Mouse (Mus musculus): ENCODE measurements at regions not wholly inside any gene's neighbourhood (a gene's known extent, or its start where the extent isn't known, plus 50 kb on each side); places are given as distances from the start of the nearest gene placed in this dataset.
A peak's percentile ranks its signal among the peaks of the same experiment; 100 is the strongest.

DNA sequence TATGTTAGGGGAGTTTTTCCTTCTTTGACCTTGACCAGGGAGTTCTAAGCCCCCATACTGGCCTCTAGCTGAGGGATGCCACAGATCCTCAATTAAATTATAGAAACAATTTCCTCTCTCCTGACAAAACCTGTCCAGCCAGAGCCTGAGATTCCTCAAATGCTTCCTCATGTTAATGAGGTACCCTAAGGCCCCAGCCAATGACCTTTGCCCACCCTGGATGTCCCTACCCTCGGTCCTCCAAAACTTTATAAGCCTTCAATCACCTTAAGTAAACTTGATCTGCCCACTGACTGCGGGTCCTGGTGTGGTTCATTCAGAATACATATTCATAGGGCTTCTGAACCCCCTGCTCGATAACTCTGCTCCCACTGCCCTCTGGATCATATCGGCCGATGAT lies 227.7 kb upstream of the Vstm2b start:
- no peak for DNase-seq (ENCODE audit: low read depth)

DNA sequence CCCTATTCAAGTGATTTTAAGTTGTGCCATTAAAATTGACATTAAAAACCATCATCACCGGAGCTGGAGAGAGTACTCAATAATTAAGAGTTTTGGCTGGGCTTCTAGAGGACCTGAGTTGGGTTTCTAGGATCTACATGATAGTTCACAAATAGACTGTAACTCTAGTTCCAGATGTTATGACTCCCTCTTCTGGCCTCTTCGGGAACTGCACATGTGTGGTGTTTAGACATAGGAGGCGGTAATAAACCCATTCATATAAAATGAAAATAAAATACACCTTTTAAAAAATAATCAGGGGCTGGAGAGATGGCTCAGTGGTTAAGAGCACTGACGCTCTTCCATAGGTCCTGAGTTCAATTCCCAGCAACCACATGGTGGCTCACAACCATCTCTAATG lies 227.1 kb upstream of the Vstm2b start:
- peak; percentile 3 for DNase-seq (ENCODE audit: low read depth)

DNA sequence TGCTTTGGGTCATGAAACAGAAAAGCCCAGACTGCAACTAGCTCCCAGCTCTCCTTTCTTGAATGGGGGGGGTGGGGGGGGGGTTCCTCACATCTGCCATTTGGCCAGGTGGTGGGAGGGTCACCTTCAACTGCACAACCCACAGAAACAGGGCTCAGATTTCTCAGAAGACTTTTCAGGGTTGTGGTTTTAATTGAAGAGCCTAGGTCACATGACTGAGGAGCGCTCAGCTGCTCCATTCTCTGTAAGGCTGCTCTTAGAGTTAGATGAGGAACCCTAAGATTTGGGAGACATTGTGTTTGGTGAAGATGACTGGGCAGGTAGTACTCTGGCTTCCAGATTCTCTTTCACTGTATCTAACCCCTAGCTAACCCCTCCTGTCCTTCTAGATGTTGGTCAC lies 225.8 kb upstream of the Vstm2b start:
- no peak for DNase-seq (ENCODE audit: low read depth)

DNA sequence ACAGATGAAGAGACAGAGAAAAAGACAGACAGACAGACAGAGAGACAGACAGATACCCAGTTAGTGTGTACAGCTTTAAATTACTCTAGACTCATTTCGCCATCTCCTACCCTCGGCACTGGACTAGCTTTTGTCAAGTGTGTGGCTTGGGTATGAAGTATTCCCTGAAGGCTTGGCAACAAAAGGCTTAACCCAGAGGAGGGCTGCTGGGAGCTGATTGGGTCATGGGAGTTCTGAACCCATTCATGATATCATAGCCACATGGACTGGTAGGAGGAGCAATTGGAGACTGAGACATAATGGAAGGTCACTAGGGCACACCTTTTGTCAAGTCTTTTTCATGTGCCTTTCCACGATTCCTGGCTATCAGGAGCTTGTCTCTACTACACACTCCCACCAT lies 223.7 kb upstream of the Vstm2b start:
- DNase-seq (ENCODE audit: low read depth) = no peak

DNA sequence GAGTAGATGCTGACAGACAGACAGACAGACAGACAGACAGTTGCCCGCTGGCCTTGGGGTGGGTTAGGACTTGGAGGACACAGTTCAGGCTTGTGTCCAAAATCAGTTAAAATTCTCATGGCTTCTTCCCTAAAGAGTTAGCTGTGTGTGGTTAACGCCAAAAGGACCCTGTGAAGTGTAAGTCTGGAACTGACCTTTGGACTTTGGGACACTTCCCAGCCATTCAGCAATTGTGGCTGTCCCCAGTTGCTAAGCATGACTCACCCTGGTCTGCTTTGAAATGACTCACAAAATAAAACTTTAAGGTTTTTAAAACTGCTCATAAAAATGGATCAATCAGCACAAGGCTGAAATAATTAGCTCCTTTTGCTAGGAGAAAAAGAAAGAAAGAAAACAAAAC lies 220.5 kb upstream of the Vstm2b start:
- DNase-seq (ENCODE audit: low read depth) = no peak

DNA sequence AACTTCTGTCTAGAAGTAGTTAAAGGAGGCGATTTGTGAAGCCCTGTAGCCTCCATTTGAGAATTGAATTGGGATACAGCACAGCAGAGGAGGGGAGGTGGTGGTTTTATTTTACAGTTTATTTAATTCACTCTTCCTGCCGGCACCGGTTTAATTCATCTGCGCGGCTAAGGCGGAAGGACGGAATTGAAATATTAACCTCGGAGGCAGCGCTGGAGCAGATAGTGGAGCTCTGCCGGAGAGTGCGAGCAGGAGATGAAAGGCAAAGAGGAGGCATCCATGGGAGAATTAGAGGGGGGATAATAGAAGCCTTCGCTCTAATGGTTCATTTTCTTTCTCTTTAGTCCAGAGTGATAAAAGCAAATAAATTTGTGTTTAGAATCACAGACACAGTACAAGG lies 217.6 kb upstream of the Vstm2b start:
- DNase-seq (ENCODE audit: low read depth) = no peak

DNA sequence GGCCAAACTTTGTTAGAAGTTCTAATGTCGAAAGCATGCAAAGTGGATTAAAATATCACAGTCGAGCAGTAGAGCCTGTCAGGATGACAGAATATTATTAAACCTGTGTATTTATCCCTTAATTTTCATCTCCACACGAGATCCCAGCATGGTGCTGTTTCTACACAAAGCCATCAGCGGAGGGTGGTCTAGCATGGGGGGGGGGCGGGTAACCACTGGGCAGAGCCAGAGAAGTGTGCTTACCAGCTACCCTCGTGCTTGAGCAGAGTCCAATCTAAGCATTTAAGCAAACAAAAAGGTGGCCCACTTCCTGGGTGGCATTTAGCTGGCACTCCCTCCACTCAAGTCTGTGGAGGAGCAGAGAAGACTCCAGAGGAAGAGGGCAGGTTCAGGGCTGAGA lies 217.1 kb upstream of the Vstm2b start:
- no peak for DNase-seq (ENCODE audit: low read depth)

DNA sequence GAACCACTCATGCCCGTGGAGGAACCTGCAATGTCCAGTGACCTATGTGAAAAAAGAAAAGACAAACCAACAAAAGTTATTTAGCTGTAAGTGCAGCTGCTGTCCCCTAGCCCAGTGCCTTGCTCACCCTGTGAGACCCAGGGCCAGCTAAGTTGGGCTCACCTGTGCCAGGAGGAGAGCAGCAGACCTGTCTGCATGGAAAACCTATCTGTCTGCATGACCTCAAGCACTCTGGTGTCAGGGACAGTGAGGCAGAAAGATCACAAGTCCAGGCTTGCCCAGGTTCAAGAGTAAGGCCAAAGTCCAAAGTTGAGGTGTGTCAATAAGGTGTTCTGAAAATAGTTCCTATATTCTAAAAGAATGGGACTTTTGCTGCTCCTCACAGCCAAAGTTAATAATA lies 215.0 kb upstream of the Vstm2b start:
- no peak for DNase-seq (ENCODE audit: low read depth)

DNA sequence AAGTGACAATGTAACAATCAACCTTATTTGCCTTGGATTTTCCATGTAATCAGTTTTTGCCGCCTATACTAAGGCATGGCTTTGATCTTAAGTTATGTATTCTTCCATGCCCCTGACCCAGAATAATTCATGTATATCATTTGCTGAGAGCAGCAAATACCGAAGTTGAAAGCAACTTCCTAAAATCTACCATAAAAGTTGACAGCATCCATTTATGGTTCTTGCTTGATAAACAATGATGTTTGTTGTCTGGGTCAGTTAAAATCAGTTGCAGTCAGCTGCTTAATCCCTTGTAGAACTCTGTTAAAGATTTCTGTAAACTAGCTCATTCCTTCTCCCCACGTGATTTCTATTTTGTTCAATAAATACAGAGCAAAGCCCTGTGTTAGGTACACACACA lies 214.5 kb upstream of the Vstm2b start:
- DNase-seq (ENCODE audit: low read depth) = no peak

DNA sequence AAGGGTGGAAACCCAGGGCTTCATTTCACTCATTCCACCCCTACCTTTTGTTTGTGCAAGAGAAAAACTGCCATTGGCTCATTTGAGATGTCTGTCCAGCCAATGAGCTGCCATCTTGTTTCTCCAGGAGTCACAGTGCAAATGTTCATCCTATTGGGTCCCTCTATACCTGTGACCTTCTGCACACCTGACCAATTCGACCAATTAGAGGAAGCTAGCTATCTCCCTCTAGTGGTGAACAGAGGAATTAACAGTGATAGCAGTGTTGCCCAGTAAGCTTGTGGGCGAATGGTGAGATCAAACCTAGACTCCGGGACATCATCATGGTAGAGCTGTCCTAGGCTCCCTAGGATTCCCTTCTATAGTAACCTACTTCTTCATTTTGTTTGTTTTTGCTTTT lies 211.1 kb upstream of the Vstm2b start:
- DNase-seq (ENCODE audit: low read depth) = no peak

DNA sequence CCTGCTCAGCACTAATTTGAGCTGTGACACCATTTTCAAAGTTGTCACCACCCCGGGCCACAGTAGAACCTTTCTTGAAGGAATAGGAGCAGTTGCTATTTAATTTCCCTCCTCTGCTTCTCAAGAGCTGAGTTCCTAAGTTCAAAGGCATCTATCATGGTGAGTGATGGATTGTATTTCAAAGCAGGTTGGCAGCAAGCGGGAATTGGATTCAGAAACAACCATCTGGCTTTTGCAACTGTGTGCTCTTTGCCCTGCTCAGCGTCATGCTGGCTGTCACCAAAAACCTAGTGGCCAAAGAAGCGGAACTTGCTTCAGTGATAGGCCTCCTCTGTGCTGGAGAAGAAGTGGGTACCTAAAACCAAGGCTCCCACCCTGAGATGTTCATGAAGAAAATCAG lies 209.6 kb upstream of the Vstm2b start:
- DNase-seq (ENCODE audit: low read depth) = no peak

DNA sequence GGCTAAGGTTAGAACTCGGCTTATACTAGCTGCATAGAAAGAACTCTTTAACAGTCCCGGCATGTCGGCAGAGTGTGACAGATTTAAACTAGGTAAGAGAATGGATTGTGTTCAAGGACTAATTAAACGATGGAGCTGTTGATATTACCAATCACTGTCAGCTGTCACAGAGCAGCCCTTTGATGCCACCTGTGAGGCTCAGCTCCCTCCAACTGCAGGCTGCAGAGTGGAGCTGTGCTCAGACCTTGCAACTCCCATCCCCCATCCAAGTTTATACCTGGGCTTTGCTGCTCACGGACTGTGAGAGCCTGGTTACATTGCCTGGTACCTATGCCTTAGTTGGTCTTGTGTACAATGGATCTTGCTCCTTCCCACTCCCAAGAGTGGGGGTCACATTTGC lies 204.4 kb upstream of the Vstm2b start:
- no peak for DNase-seq (ENCODE audit: low read depth)

DNA sequence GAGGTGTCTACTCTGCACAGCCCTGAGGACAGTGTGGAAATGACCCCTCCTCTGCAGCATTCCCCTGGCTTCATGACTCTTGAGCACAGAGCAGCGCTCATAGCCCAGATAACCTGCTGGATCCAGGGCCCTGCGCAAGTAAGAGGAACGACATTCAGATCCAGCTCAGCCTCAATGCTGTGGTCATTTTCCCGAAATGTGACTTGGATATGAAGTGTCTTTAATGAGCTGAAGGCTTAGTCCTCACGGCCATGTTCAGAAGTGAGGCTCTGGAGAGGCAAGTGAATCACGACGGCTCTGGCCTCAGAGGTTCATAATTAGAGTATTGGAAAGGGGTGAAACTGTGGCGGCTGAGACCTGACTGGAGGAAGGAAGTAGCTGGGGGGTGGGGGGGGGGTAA lies 200.6 kb upstream of the Vstm2b start:
- no peak for DNase-seq (ENCODE audit: low read depth)

DNA sequence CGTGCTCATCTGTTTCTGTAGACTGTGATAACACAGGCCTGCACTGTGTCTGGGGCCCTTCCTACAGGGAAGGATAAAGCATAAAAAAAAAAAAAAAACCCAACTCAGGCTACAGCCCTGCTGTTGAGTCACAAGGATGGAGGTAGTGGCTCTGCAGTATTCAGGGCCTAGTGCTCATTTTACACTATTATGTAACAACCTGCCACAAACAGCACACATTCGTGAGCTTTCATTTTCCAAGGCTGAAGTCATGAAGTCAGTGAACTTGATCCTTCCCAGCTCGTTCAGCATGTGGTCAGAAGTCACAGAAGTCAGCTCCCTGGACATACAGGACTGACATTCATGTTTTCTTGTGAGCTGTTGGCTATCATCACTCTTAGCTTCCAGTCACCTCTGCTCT lies 199.8 kb upstream of the Vstm2b start:
- DNase-seq (ENCODE audit: low read depth) = no peak

DNA sequence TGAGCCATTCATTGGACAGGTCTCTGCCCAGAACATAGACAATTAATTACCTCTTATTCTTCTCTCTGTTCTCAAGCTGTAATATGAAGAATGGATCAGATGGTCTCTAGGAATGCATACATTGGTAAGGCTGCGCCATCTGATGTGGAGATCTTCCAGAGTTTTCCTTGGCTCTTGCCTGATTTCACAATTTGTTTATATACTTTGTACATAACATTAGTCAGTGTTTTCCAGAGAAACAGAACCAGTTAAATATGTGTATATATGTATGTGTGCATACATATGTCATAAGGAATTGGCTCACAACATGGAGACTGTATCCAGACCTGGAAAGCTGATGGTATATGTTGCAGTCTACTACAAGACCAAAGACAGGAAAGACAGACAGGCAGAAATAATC lies 198.5 kb upstream of the Vstm2b start:
- no peak for DNase-seq (ENCODE audit: low read depth)

DNA sequence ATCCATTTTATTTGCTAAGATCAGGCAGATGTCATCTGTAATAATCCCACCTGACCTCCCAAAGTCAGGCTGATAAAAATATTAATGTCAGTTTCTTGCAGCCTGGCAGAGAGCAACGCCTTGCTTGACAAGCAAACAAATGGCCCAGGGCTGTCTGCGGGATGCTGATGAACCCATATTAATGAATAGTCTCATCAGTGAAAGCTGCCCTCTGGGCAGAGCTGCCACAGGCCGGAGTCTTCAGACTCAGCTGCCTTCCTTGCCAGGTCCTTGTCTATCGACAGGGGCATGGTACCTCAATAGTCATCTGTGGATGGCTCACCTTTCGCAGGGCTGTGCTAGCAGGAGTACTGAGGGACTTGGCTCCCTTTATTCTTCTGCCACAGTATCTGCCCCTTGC lies 197.5 kb upstream of the Vstm2b start:
- DNase-seq (ENCODE audit: low read depth) = no peak

DNA sequence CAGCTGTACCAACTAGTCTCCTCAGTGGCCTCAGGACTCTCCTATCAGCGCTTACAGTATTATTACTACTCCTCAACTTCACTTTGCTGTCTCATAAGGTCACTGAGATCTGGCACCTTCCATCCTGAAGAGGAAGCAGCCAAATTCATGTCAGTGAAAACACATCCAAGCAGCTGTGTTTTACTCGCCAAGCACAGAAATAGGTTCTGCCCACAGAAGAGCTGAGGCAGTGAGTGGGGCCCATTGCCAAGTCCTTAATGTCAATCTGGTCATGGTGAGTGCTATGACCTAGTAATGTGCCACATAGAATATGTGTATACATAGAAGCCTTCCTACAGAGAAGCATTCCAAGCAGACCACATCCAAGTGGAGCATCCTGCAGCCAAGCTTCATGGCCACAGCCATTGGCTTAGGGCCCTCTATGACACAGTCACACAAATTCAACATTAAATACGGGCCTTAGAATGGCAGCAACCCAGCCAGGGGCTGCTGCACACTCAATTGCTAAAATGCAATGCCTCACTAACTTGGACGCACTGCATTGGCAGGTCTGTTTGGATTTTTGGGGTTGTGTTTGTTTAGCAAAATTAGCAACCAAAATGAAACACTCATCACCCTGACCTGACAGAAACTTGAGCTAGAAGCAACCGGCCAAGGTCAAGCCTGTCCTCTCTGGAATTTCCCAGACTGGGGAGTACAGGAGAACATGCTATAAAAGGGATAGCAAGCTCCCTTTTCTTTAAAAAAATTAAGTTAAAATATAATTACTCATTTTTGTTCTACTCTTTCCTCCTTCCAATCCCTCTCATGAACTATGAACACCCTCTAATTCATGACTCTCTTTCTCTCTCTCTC lies 195.7 kb upstream of the Vstm2b start:
- no peak for DNase-seq (ENCODE audit: low read depth)

DNA sequence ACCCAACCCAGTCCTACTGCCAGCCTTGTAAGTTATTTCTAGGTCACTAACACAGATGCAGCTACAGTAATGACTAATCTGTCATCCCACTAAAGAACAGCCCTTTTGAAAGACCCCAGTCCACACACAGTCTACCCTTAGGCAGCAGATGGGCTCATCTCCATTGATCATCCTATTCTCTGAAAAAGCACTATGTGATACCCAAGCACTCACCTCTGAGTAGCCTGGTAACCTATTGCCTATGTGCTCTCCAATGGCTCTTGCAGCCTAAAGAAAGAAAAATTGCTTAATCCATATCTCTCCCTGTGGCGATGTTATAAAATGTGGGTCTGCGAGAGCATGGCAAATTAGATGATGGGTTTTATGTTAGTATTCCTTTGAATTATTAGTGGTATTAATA lies 189.9 kb upstream of the Vstm2b start:
- no peak for DNase-seq (ENCODE audit: low read depth)

DNA sequence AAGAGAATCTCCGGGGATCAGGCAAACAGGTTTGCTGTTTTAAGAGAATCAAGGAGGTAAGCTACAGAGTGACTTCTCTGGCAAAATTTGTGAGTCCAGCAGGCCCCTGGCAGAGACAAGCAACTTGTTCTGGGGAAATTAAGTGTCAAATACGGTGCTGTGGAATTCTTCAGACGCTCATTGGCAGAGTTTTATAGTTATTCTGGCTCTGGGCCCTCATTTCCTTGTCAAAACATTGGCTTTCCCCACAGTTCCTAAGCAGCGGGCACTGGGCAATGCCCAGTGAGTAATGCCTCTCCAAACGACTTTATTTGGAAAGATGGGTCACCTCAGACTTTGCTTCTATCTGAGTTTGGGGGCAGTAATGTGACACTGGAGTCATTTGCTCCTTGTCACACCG lies 180.1 kb upstream of the Vstm2b start:
- DNase-seq (ENCODE audit: low read depth) = no peak

DNA sequence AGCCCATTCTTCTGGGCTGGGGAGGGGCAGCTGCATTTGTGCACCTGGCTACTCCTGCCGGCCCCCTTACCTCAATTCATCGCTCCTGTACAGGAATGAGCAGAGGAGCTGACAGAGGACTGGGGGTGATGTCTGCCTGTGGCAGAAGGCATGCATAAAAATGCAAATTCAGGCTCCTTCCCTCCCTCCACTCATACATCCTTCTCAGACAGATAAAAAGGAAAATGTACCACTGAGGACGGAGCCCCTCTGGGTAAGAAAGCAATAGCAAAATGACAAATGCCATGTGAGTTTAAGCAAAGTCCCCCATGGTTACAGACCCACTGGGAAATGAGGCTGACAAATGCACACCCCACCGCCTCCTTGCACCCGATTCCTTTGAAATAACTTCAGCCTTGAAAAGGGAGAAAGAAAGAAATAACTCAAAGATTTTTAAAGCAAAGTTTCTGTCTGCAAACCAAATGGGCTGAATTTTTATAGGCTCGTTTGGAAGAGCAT lies 161.1 kb upstream of the Vstm2b start:
- DNase-seq (ENCODE audit: low read depth) = no peak

DNA sequence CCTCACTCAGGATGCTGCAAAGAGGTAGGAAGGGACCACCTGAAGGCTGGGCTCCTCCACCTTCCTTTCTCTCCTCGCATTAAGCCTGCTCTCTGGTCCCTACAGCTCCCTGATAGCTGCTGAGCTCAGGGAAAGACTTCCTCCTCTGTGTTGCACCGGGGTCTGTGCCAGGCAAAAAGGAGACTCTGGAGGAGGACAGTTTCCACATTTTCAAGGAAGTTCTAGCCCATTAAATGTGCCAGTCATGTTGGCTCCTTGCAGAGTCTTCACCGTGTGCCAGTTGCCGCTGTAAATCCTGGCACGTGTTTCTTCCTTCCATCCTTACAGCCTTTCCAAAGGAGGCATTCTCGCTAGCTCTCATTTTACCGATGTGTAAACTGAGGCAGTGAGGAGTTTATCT lies 160.6 kb upstream of the Vstm2b start:
- DNase-seq (ENCODE audit: low read depth) = no peak

DNA sequence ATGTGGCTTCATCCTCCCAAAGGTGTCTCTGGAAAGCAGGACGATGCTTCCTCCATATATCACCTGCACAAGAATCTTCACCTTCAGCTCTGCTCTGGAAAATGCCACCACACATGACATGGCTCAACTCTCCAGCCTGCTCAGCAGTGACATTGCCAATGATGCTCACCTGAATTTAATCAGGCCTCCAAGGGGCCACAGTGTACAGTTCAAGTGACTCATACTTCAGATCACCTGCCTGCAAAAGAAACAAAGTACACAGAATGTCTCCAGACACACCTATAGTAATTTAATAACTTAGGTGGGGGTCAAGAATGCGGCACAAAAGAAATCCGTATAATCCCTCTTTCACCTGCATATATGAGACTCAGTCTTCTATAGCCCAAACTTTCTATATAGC lies 160.0 kb upstream of the Vstm2b start:
- DNase-seq (ENCODE audit: low read depth) = no peak

DNA sequence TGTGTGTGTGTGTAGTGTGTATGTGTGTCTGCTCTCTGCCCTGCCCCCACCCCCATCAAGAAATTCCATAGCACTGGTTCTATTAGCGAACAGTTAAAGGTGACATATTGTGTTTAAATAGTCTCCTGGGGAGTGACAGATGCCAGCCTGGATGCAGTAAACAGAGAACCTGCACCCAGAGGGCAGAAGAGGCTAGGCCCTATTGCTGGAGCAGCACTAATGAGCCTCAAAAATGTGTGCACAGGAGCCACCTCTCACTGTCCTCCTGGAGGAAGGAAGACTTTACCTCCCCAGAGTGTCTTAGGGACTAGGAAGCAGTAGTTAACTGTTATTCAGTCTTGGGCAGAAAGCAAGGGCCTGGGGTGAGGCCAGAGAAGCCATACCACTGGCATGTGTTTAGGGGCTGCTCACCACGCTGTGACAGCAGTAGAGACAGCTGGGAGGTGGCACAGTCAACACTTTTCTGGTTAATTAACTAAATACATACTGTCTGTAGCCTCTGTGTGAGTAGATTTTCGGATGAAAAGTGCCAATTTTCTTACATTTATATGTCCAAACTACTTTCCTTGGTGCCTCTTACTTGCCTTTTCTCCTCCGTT lies 155.5 kb upstream of the Vstm2b start:
- no peak for DNase-seq (ENCODE audit: low read depth)

DNA sequence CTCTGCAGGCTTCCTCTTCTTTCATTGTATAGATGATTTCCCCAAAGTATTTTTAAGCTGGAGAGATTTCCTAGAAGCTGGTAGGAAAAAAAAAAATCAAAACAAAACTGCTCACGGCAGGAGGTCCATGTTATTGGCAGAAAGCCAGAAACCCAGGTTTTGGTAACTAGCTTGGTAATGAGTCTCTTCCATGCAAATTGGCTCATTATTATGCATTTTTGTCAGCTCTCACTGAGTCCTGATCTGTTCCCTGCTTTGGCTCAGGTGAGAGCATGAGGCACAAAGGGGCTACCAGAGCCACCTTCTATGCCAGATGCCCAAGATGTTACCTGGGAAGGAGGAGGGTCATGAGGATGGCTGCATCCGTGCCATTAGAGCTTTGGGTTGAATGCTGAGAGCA lies 146.3 kb upstream of the Vstm2b start:
- no peak for DNase-seq (ENCODE audit: low read depth)
